Mouse (Mus musculus): ENCODE data around the gene Plxna1. TPM values are rescaled to one million over a fixed set of nuclear protein-coding genes. Genes with fewer than 3 reads are reported as not detected.

Gene Plxna1
- polyA plus RNA-seq, 1 experiment from 2014 or later: 11.1 TPM

GRCm38 (mm10) chr6:89381172-89381571 is 18.8 kb upstream of the Plxna1 start:
- H3K27me3 ChIP-seq (ENCODE audit: control insufficient read depth, insufficient read depth, low read length): no peaks in the 10 kb centered on the region
- WGBS: 57% methylated on average over 3 of the region's 3 CpGs
- H3K9me3 ChIP-seq (ENCODE audit: control insufficient read depth, low read length): no peaks in the 10 kb centered on the region
- H3K4me1 ChIP-seq (ENCODE audit: control insufficient read depth in 2 of 2, insufficient read depth in 2 of 2, low read length in 2 of 2): peaks cover 15 to 20% of the 10 kb centered on the region in 2 experiments; a peak in 3 of 4 replicates
- H3K4me2 ChIP-seq (ENCODE audit: low read length): no peak overlapping the region
- no peak overlapping the region for H3K4me3 ChIP-seq (ENCODE audit: control insufficient read depth in 1 of 2, insufficient read depth in 1 of 2, low read depth in 1 of 2, low read length in 2 of 2)
- ATAC-seq (ENCODE audit: insufficient number of reproducible peaks, insufficient read depth, low FRiP score, low read depth): no peak
- H3K27ac ChIP-seq (replicated peaks in 1 of 2; ENCODE audit: control insufficient read depth in 1 of 2, insufficient read depth in 1 of 2, low read depth in 2 of 2, low read length in 2 of 2): no peak overlapping the region
- no peak overlapping the region; the same call in 1 of the 2 replicates for H3K9ac ChIP-seq (ENCODE audit: low read length)
- H3K36me3 ChIP-seq (ENCODE audit: control insufficient read depth, insufficient read depth, low read length): no peaks in the 10 kb centered on the region

GRCm38 (mm10) chr6:89380751-89381150 is 18.3 kb upstream of the Plxna1 start:
- no peak overlapping the region for H3K4me2 ChIP-seq (ENCODE audit: low read length)
- H3K9ac ChIP-seq (ENCODE audit: low read length): no peak overlapping the region
- H3K27ac ChIP-seq (replicated peaks in 1 of 2; ENCODE audit: control insufficient read depth in 1 of 2, insufficient read depth in 1 of 2, low read depth in 2 of 2, low read length in 2 of 2): no peak overlapping the region
- no peaks in the 10 kb centered on the region for H3K27me3 ChIP-seq (ENCODE audit: control insufficient read depth, insufficient read depth, low read length)
- WGBS: 36% methylated on average over 3 of the region's 3 CpGs
- no peaks in the 10 kb centered on the region for H3K9me3 ChIP-seq (ENCODE audit: control insufficient read depth, low read length)
- no peak overlapping the region for H3K4me3 ChIP-seq (ENCODE audit: control insufficient read depth in 1 of 2, insufficient read depth in 1 of 2, low read depth in 1 of 2, low read length in 2 of 2)
- H3K4me1 ChIP-seq (ENCODE audit: control insufficient read depth in 2 of 2, insufficient read depth in 2 of 2, low read length in 2 of 2): peaks cover 15 to 20% of the 10 kb centered on the region in 2 experiments; a peak in 3 of 4 replicates
- no peak for ATAC-seq (ENCODE audit: insufficient number of reproducible peaks, insufficient read depth, low FRiP score, low read depth)
- H3K36me3 ChIP-seq (ENCODE audit: control insufficient read depth, insufficient read depth, low read length): no peaks in the 10 kb centered on the region

GRCm38 (mm10) chr6:89378264-89378663 is 15.8 kb upstream of the Plxna1 start:
- no peak for ATAC-seq (ENCODE audit: insufficient number of reproducible peaks, insufficient read depth, low FRiP score, low read depth)
- WGBS: 78% methylated on average over 2 of the region's 2 CpGs
- no peak overlapping the region for H3K4me3 ChIP-seq (ENCODE audit: control insufficient read depth in 1 of 2, insufficient read depth in 1 of 2, low read depth in 1 of 2, low read length in 2 of 2)
- H3K27me3 ChIP-seq (ENCODE audit: control insufficient read depth, insufficient read depth, low read length): no peaks in the 10 kb centered on the region
- no peaks in the 10 kb centered on the region for H3K9me3 ChIP-seq (ENCODE audit: control insufficient read depth, low read length)
- no peaks in the 10 kb centered on the region for H3K36me3 ChIP-seq (ENCODE audit: control insufficient read depth, insufficient read depth, low read length)
- H3K4me1 ChIP-seq (ENCODE audit: control insufficient read depth in 2 of 2, insufficient read depth in 2 of 2, low read length in 2 of 2): peaks cover 2 to 4% of the 10 kb centered on the region in 2 experiments; a peak in 2 of 4 replicates
- no peak overlapping the region for H3K4me2 ChIP-seq (ENCODE audit: low read length)
- no peak overlapping the region for H3K9ac ChIP-seq (ENCODE audit: low read length)
- H3K27ac ChIP-seq (replicated peaks in 1 of 2; ENCODE audit: control insufficient read depth in 1 of 2, insufficient read depth in 1 of 2, low read depth in 2 of 2, low read length in 2 of 2): no peak overlapping the region

GRCm38 (mm10) chr6:89368812-89369211 is 6.4 kb upstream of the Plxna1 start:
- Histone ChIP-seq H3K4me1 (ENCODE audit: control insufficient read depth in 2 of 2, insufficient read depth in 2 of 2, low read length in 2 of 2) (no peaks in the 10 kb centered on the region), H3K27ac (replicated peaks in 1 of 2; ENCODE audit: control insufficient read depth in 1 of 2, insufficient read depth in 1 of 2, low read depth in 2 of 2, low read length in 2 of 2) (no peak overlapping the region), H3K27me3 (ENCODE audit: control insufficient read depth, insufficient read depth, low read length) (peaks cover 2% of the 10 kb centered on the region), H3K9ac (ENCODE audit: low read length) (no peak overlapping the region), H3K36me3 (ENCODE audit: control insufficient read depth, insufficient read depth, low read length) (no peaks in the 10 kb centered on the region), H3K9me3 (ENCODE audit: control insufficient read depth, low read length) (no peaks in the 10 kb centered on the region), H3K4me2 (ENCODE audit: low read length) (no peak overlapping the region), H3K4me3 (ENCODE audit: control insufficient read depth in 1 of 2, insufficient read depth in 1 of 2, low read depth in 1 of 2, low read length in 2 of 2) (no peak overlapping the region)
- ATAC-seq (ENCODE audit: insufficient number of reproducible peaks, insufficient read depth, low FRiP score, low read depth): no peak

GRCm38 (mm10) chr6:89364342-89364741 is 1.9 kb upstream of the Plxna1 start:
- Histone ChIP-seq H3K9me3 (ENCODE audit: control insufficient read depth, low read length) (no peaks in the 10 kb centered on the region), H3K9ac (ENCODE audit: low read length) (no peak overlapping the region), H3K27me3 (ENCODE audit: control insufficient read depth, insufficient read depth, low read length) (peaks cover 7% of the 10 kb centered on the region), H3K27ac (replicated peaks in 1 of 2; ENCODE audit: control insufficient read depth in 1 of 2, insufficient read depth in 1 of 2, low read depth in 2 of 2, low read length in 2 of 2) (no peak overlapping the region), H3K4me3 (ENCODE audit: control insufficient read depth in 1 of 2, insufficient read depth in 1 of 2, low read depth in 1 of 2, low read length in 2 of 2) (no peak overlapping the region), H3K4me1 (ENCODE audit: control insufficient read depth in 2 of 2, insufficient read depth in 2 of 2, low read length in 2 of 2) (peaks cover 23 to 25% of the 10 kb centered on the region in 2 experiments), H3K4me2 (ENCODE audit: low read length) (no peak overlapping the region), H3K36me3 (ENCODE audit: control insufficient read depth, insufficient read depth, low read length) (no peaks in the 10 kb centered on the region)
- ATAC-seq (ENCODE audit: insufficient number of reproducible peaks, insufficient read depth, low FRiP score, low read depth): no peak
- WGBS: 70% methylated on average over 3 of the region's 3 CpGs

GRCm38 (mm10) chr6:89363107-89363451 is 659 bp upstream of the Plxna1 start:
- no peak overlapping the region for H3K27ac ChIP-seq (replicated peaks in 1 of 2; ENCODE audit: control insufficient read depth in 1 of 2, insufficient read depth in 1 of 2, low read depth in 2 of 2, low read length in 2 of 2)
- peak overlapping the region; percentile 98 for H3K4me2 ChIP-seq (ENCODE audit: low read length)
- peaks cover 7% of the 10 kb centered on the region for H3K27me3 ChIP-seq (ENCODE audit: control insufficient read depth, insufficient read depth, low read length)
- H3K4me1 ChIP-seq (ENCODE audit: control insufficient read depth in 2 of 2, insufficient read depth in 2 of 2, low read length in 2 of 2): peaks cover 26 to 33% of the 10 kb centered on the region in 2 experiments
- peak overlapping the region; percentile 58 to 96 for H3K4me3 ChIP-seq (ENCODE audit: control insufficient read depth in 1 of 2, insufficient read depth in 1 of 2, low read depth in 1 of 2, low read length in 2 of 2)
- H3K9ac ChIP-seq (ENCODE audit: low read length): peak overlapping the region; percentile 97
- no peak for ATAC-seq (ENCODE audit: insufficient number of reproducible peaks, insufficient read depth, low FRiP score, low read depth)
- no peaks in the 10 kb centered on the region for H3K36me3 ChIP-seq (ENCODE audit: control insufficient read depth, insufficient read depth, low read length)
- WGBS: 5% methylated on average over 16 of the region's 16 CpGs
- H3K9me3 ChIP-seq (ENCODE audit: control insufficient read depth, low read length): no peaks in the 10 kb centered on the region

- H3K4me3 ChIP-seq (ENCODE audit: control insufficient read depth in 1 of 2, insufficient read depth in 1 of 2, low read depth in 1 of 2, low read length in 2 of 2): peak overlapping the region; percentile 96 to 99
- peaks cover 7% of the 10 kb centered on the region for H3K27me3 ChIP-seq (ENCODE audit: control insufficient read depth, insufficient read depth, low read length)
- peaks cover 4% of the 10 kb centered on the region; the same call in 1 of the 2 replicates for H3K36me3 ChIP-seq (ENCODE audit: control insufficient read depth, insufficient read depth, low read length)
- peaks cover 26 to 33% of the 10 kb centered on the region in 2 experiments for H3K4me1 ChIP-seq (ENCODE audit: control insufficient read depth in 2 of 2, insufficient read depth in 2 of 2, low read length in 2 of 2)
- peak overlapping the region; percentile 98 for H3K4me2 ChIP-seq (ENCODE audit: low read length)
- under 1% methylated on average over 80 of the region's 80 CpGs for WGBS
- peak overlapping the region; percentile 97 for H3K9ac ChIP-seq (ENCODE audit: low read length)
- no peaks in the 10 kb centered on the region for H3K9me3 ChIP-seq (ENCODE audit: control insufficient read depth, low read length)
- ATAC-seq (ENCODE audit: insufficient number of reproducible peaks, insufficient read depth, low FRiP score, low read depth): peak; percentile 16; the same call in 1 of the 2 replicates
- peak overlapping the region in 1 of 2 experiments; percentile 74; a peak in 2 of 4 replicates for H3K27ac ChIP-seq (replicated peaks in 1 of 2; ENCODE audit: control insufficient read depth in 1 of 2, insufficient read depth in 1 of 2, low read depth in 2 of 2, low read length in 2 of 2)
Measured at GRCm38 (mm10) chr6:89361418-89362280, 771 bp downstream of the Plxna1 start.

Data from heart, embryonic 14.5 days (tissue).